Mouse (Mus musculus): ENCODE measurements around the gene Zfp1. TPM values are rescaled to one million over a fixed set of nuclear protein-coding genes. Genes with fewer than 3 reads are reported as not detected.

Zfp1 gene
- polyA plus RNA-seq, 1 experiment from 2014 or later, result 19.9 TPM

DNA sequence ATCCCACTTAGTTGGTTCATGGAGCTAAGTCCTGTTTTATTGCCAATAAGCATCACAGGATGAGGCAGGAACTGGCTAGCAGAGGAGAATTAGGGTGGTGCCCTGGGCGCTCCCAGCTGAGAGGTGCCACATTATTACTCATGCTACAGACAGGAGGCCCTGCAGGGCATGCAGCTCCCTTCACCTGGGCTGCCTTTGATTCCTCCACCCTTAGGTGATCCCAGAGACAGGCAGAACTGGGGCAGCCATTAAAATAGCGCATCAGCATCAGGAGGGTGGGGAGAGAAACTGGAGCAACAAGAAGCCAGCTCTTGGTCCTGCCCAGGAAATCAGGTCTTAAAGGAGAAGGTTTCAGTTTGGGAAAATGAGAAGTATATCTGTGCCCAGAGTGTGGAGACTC, 38.2 kb upstream of the Zfp1 start:
- ATAC-seq (ENCODE audit: low read depth), result no peak
- Histone ChIP-seq H3K4me2 (ENCODE audit: low read depth, low read length) (no peak overlapping the region), H3K4me3 (ENCODE audit: low read length) (no peak overlapping the region), H3K9me3 (ENCODE audit: control insufficient read depth, low read length) (no peaks in the 10 kb centered on the region), H3K4me1 (replicated peaks; ENCODE audit: control insufficient read depth, insufficient read depth, low read length) (no peaks in the 10 kb centered on the region; the same call in 1 of the 2 replicates), H3K27ac (ENCODE audit: low read length) (no peak overlapping the region), H3K36me3 (ENCODE audit: control insufficient read depth, insufficient read depth, low read length) (no peaks in the 10 kb centered on the region), H3K27me3 (ENCODE audit: control insufficient read depth, insufficient read depth, low read depth, low read length) (no peaks in the 10 kb centered on the region), H3K9ac (ENCODE audit: low read length) (no peak overlapping the region)
- 92% methylated on average over 2 of the region's 2 CpGs for WGBS

DNA sequence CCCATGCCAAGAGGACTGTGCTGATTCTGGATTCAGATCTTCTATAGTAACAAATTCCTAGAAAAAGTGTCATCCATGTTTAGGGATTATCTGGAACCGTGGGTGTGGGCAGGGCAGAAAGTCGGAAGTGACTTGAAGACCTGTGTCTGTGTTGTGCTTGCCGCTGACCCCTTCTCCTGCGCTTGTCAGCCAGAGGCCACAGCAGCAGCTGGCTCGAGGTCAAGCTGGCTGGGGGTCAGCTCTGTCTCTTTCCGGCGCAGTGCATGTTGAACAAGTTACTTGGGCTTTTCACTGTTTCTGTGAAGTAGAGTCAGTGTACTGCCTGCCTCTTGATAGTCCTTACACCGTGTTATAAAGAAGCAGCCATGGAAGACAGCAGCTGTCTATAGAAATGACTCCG, 36.2 kb upstream of the Zfp1 start:
- 75% methylated on average over 9 of the region's 9 CpGs for WGBS

DNA sequence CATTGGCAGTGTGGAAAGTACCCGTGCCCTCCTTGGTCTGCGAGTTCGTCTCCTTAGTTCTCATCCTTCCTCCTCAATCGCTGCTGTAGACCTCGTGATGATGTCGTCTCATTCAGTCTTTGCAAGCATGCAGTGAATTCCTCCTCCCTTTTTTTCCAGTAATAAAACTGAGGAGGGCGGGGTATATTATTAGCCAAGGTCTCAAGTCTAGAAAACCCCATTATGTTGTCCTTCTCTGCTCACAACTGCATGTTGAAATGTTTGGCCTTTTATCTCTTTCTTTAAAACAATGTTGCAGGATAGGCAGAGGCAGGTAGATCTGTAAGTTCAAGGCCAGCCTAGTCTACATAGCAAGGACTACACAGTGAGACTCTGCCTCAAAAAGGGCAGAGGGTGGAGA, 35.8 kb upstream of the Zfp1 start:
- 91% methylated on average over 7 of the region's 7 CpGs for WGBS
- Histone ChIP-seq H3K9ac (ENCODE audit: low read length) (no peak overlapping the region), H3K9me3 (ENCODE audit: control insufficient read depth, low read length) (no peaks in the 10 kb centered on the region), H3K27me3 (ENCODE audit: control insufficient read depth, insufficient read depth, low read depth, low read length) (no peaks in the 10 kb centered on the region), H3K4me1 (replicated peaks; ENCODE audit: control insufficient read depth, insufficient read depth, low read length) (no peaks in the 10 kb centered on the region), H3K4me2 (ENCODE audit: low read depth, low read length) (no peak overlapping the region), H3K27ac (ENCODE audit: low read length) (no peak overlapping the region), H3K4me3 (ENCODE audit: low read length) (no peak overlapping the region), H3K36me3 (ENCODE audit: control insufficient read depth, insufficient read depth, low read length) (peaks cover 3% of the 10 kb centered on the region; the same call in 1 of the 2 replicates)
- no peak for ATAC-seq (ENCODE audit: low read depth)

More for the DNA sequence above, 36.2 kb upstream of the Zfp1 start:
- H3K4me2 ChIP-seq (ENCODE audit: low read depth, low read length), result no peak overlapping the region
- no peaks in the 10 kb centered on the region for H3K4me1 ChIP-seq (replicated peaks; ENCODE audit: control insufficient read depth, insufficient read depth, low read length)
- H3K27me3 ChIP-seq (ENCODE audit: control insufficient read depth, insufficient read depth, low read depth, low read length), result no peaks in the 10 kb centered on the region
- H3K27ac ChIP-seq (ENCODE audit: low read length), result no peak overlapping the region
- H3K9ac ChIP-seq (ENCODE audit: low read length), result no peak overlapping the region
- no peaks in the 10 kb centered on the region for H3K36me3 ChIP-seq (ENCODE audit: control insufficient read depth, insufficient read depth, low read length)
- no peaks in the 10 kb centered on the region for H3K9me3 ChIP-seq (ENCODE audit: control insufficient read depth, low read length)
- ATAC-seq (ENCODE audit: low read depth), result no peak
- no peak overlapping the region for H3K4me3 ChIP-seq (ENCODE audit: low read length)

DNA sequence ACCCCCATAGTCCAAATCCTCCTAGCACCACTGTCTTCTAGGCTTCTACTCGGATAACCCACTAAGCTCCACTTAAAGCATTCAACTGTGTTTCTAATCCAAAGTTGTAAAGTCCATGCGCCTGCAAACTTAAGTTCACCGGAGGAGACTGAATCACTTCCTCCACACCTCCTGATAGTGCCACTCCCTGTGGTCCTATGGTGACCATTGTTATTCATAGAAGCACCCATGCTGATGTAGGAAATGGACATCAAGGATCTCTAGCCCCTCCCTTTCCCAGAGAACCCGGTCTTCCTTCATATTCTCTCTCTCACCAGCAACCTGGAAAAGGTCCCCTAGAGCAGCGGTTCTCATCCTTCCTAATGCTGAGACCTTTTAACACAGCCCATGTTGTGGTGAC, 30.0 kb upstream of the Zfp1 start:
- Histone ChIP-seq H3K27ac (ENCODE audit: low read length) (no peak overlapping the region), H3K9me3 (ENCODE audit: control insufficient read depth, low read length) (no peaks in the 10 kb centered on the region), H3K4me1 (replicated peaks; ENCODE audit: control insufficient read depth, insufficient read depth, low read length) (peaks cover 7% of the 10 kb centered on the region), H3K36me3 (ENCODE audit: control insufficient read depth, insufficient read depth, low read length) (peaks cover 4% of the 10 kb centered on the region; the same call in 1 of the 2 replicates), H3K27me3 (ENCODE audit: control insufficient read depth, insufficient read depth, low read depth, low read length) (no peaks in the 10 kb centered on the region), H3K9ac (ENCODE audit: low read length) (no peak overlapping the region), H3K4me2 (ENCODE audit: low read depth, low read length) (no peak overlapping the region), H3K4me3 (ENCODE audit: low read length) (no peak overlapping the region)
- 76% methylated on average over 5 of the region's 5 CpGs for WGBS
- ATAC-seq (ENCODE audit: low read depth), result no peak

DNA sequence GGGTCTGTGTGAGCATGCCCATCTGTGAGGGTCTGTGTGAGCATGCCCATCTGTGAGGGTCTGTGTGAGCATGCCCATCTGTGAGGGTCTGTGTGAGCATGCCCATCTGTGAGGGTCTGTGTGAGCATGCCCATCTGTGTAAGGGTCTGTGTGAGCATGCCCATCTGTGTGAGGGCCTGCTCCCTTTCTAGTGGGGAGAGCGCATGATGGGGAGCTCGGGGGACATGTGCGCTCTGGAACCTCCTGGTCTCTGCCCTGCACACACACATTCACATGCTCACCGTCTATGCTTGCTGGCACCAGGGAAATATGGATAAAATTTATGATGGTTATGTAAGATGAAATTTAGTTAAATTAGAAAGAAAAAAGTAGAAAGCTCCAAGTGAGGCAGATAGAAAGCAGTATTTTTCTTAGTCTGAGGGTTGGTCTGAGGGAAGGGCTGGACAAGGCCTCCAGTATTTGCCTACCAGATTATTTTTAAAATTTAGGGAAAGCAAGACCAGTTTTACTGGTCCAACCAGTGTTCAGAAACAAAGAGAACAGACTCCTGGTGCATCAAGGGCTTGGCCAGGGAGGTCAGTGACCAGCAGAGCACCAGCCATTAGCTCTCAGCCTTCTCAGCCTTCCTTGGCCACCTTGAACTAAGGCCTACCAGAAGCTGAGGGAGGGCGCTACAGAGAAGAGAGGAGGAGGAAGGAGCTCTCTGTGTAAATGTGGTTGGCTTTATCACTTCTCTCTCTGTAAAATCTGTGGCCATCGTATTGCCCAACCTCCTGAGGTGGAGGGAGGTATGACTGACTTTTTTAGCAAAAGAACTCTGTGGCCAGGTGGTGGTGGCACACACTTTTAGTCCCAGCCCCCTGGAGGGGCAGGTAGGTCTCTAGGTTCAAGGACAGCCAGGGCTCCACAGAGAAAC, 28.2 kb upstream of the Zfp1 start:
- peak; percentile 59 for ATAC-seq (ENCODE audit: low read depth)
- WGBS, result 77% methylated on average over 6 of the region's 6 CpGs
- no peaks in the 10 kb centered on the region for H3K27me3 ChIP-seq (ENCODE audit: control insufficient read depth, insufficient read depth, low read depth, low read length)
- H3K4me1 ChIP-seq (replicated peaks; ENCODE audit: control insufficient read depth, insufficient read depth, low read length), result peaks cover 8% of the 10 kb centered on the region
- no peaks in the 10 kb centered on the region for H3K9me3 ChIP-seq (ENCODE audit: control insufficient read depth, low read length)
- H3K4me2 ChIP-seq (ENCODE audit: low read depth, low read length), result no peak overlapping the region
- H3K4me3 ChIP-seq (ENCODE audit: low read length), result no peak overlapping the region
- peaks cover 4% of the 10 kb centered on the region; the same call in 1 of the 2 replicates for H3K36me3 ChIP-seq (ENCODE audit: control insufficient read depth, insufficient read depth, low read length)
- peak overlapping the region; percentile 62 for H3K27ac ChIP-seq (ENCODE audit: low read length)
- H3K9ac ChIP-seq (ENCODE audit: low read length), result no peak overlapping the region

DNA sequence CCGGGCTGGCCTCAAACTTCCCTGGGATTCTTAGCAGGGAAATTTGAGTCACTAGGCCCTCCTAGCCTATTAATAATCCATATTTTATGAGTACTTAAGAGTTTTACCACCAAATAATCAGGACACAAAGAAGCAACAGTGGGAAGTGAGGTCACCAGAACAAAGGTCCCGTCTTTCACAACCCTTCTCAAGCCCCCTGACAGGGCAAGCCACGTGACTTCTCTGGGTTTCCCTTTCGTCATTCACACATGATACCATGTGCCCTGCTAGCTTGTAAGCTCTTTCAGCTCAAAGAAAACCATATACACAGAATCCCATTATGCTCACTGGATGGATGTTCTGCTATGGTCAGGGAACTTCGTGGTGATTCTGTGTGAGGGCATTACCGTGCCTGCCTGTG, 25.4 kb upstream of the Zfp1 start:
- H3K9ac ChIP-seq (ENCODE audit: low read length), result no peak overlapping the region
- H3K36me3 ChIP-seq (ENCODE audit: control insufficient read depth, insufficient read depth, low read length), result peaks cover 3% of the 10 kb centered on the region; the same call in 1 of the 2 replicates
- peaks cover 8% of the 10 kb centered on the region for H3K4me1 ChIP-seq (replicated peaks; ENCODE audit: control insufficient read depth, insufficient read depth, low read length)
- H3K27ac ChIP-seq (ENCODE audit: low read length), result no peak overlapping the region
- no peaks in the 10 kb centered on the region for H3K9me3 ChIP-seq (ENCODE audit: control insufficient read depth, low read length)
- no peaks in the 10 kb centered on the region for H3K27me3 ChIP-seq (ENCODE audit: control insufficient read depth, insufficient read depth, low read depth, low read length)
- no peak overlapping the region for H3K4me2 ChIP-seq (ENCODE audit: low read depth, low read length)
- WGBS, result 46% methylated on average over 6 of the region's 6 CpGs
- no peak overlapping the region for H3K4me3 ChIP-seq (ENCODE audit: low read length)
- ATAC-seq (ENCODE audit: low read depth), result no peak

DNA sequence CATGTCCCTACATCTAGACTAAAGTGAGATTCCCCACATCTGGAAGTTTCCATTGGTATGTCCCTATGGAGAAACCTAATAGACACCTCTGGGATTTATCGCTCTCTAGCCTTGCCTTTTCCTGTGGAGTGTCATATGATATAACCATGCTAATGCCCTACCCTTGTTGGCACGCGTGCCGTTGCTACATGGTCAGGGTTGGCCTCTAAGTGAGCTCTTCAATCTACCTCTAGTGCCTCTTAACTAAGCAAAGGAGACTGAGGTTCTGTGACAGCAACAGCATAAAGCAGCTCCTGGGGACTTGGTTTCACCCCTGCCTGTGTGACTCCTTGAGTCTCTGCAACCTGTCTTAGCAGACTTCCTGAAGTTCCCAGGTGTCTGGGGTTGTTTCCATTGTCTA, 24.9 kb upstream of the Zfp1 start:
- Histone ChIP-seq H3K4me2 (ENCODE audit: low read depth, low read length) (no peak overlapping the region), H3K27me3 (ENCODE audit: control insufficient read depth, insufficient read depth, low read depth, low read length) (no peaks in the 10 kb centered on the region), H3K36me3 (ENCODE audit: control insufficient read depth, insufficient read depth, low read length) (peaks cover 3% of the 10 kb centered on the region; the same call in 1 of the 2 replicates), H3K4me3 (ENCODE audit: low read length) (no peak overlapping the region), H3K27ac (ENCODE audit: low read length) (no peak overlapping the region), H3K9me3 (ENCODE audit: control insufficient read depth, low read length) (no peaks in the 10 kb centered on the region), H3K9ac (ENCODE audit: low read length) (no peak overlapping the region), H3K4me1 (replicated peaks; ENCODE audit: control insufficient read depth, insufficient read depth, low read length) (peaks cover 8% of the 10 kb centered on the region)
- WGBS, result 66% methylated on average over 4 of the region's 4 CpGs
- peak; percentile 69; the same call in 1 of the 2 replicates for ATAC-seq (ENCODE audit: low read depth)

DNA sequence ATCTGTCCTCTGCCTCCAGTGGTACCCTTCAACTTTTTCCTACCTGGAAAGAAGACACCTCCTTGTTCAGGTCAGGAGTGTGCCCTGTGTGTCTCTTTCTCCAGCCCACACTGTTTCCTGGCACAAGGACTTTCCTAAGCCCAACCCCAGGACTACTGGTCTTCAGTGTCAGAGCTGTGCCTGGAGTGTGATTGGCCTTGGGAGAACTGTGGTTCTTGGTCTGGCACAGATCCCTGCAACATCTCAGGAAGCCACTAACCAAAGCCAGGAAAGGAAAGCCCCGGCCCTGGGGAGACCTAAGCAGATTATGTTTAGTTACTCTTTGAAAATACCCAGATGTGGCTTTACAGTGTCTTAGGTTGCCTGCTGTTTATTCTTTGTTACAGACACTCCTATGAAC, 23.3 kb upstream of the Zfp1 start:
- Histone ChIP-seq H3K27me3 (ENCODE audit: control insufficient read depth, insufficient read depth, low read depth, low read length) (no peaks in the 10 kb centered on the region), H3K4me3 (ENCODE audit: low read length) (no peak overlapping the region), H3K4me1 (replicated peaks; ENCODE audit: control insufficient read depth, insufficient read depth, low read length) (peaks cover 13% of the 10 kb centered on the region), H3K9me3 (ENCODE audit: control insufficient read depth, low read length) (no peaks in the 10 kb centered on the region), H3K36me3 (ENCODE audit: control insufficient read depth, insufficient read depth, low read length) (peaks cover 3% of the 10 kb centered on the region; the same call in 1 of the 2 replicates), H3K4me2 (ENCODE audit: low read depth, low read length) (no peak overlapping the region), H3K9ac (ENCODE audit: low read length) (no peak overlapping the region), H3K27ac (ENCODE audit: low read length) (no peak overlapping the region)
- WGBS, result 67% methylated on average over 1 of the region's 1 CpGs
- ATAC-seq (ENCODE audit: low read depth), result no peak

DNA sequence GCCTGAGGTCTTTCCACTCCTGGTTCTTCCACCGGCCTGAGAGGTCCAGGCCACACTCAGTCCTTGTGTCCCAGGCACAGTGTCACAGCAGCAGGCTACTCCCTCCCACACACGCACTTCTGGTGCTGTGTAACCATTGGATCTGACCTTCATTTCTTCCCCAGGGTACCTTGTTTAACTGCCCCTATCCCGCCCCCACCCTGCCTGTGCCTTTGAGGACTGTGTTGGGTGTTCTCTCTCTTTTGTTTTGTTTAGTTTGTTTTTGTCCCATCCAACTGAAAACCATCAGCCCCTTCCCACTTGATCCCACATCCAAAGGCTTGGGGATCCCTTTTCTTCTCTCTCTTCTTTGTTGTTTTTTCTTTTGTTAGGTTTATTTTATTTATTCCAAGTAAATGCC, 21.1 kb upstream of the Zfp1 start:
- peaks cover 3% of the 10 kb centered on the region; the same call in 1 of the 2 replicates for H3K36me3 ChIP-seq (ENCODE audit: control insufficient read depth, insufficient read depth, low read length)
- peaks cover 13% of the 10 kb centered on the region for H3K4me1 ChIP-seq (replicated peaks; ENCODE audit: control insufficient read depth, insufficient read depth, low read length)
- H3K27me3 ChIP-seq (ENCODE audit: control insufficient read depth, insufficient read depth, low read depth, low read length), result no peaks in the 10 kb centered on the region
- H3K4me3 ChIP-seq (ENCODE audit: low read length), result no peak overlapping the region
- H3K9me3 ChIP-seq (ENCODE audit: control insufficient read depth, low read length), result no peaks in the 10 kb centered on the region
- no peak for ATAC-seq (ENCODE audit: low read depth)
- H3K27ac ChIP-seq (ENCODE audit: low read length), result no peak overlapping the region
- H3K9ac ChIP-seq (ENCODE audit: low read length), result no peak overlapping the region
- WGBS, result 75% methylated on average over 3 of the region's 3 CpGs
- H3K4me2 ChIP-seq (ENCODE audit: low read depth, low read length), result no peak overlapping the region
